Mouse (Mus musculus): ENCODE results near the gene Sf3a2. TPM values are rescaled to one million over a fixed set of nuclear protein-coding genes. Genes with fewer than 3 reads are reported as not detected.
A peak's percentile ranks its signal among the peaks of the same experiment; 100 is the strongest.

Gene Sf3a2
- total RNA-seq (2021), result 10 to 100 TPM; 31.6 to 41.3 TPM
- long read RNA-seq, experiment 1, transcript Sf3a2-203 (9 exons, 2,213 nt), result major isoform, 28 of 36 reads
- long read RNA-seq, experiment 1, partial matches to known transcripts, result 1 of 36 reads
- long read RNA-seq, experiment 1, other reads (novel, unspliced or antisense), result 4 of 36 reads
- long read RNA-seq, experiment 2, transcript Sf3a2-203 (9 exons, 2,213 nt), result major isoform, 28 of 38 reads
- long read RNA-seq, experiment 2, partial matches to known transcripts, result 2 of 38 reads
- long read RNA-seq, experiment 2, other reads (novel, unspliced or antisense), result 7 of 38 reads

DNA sequence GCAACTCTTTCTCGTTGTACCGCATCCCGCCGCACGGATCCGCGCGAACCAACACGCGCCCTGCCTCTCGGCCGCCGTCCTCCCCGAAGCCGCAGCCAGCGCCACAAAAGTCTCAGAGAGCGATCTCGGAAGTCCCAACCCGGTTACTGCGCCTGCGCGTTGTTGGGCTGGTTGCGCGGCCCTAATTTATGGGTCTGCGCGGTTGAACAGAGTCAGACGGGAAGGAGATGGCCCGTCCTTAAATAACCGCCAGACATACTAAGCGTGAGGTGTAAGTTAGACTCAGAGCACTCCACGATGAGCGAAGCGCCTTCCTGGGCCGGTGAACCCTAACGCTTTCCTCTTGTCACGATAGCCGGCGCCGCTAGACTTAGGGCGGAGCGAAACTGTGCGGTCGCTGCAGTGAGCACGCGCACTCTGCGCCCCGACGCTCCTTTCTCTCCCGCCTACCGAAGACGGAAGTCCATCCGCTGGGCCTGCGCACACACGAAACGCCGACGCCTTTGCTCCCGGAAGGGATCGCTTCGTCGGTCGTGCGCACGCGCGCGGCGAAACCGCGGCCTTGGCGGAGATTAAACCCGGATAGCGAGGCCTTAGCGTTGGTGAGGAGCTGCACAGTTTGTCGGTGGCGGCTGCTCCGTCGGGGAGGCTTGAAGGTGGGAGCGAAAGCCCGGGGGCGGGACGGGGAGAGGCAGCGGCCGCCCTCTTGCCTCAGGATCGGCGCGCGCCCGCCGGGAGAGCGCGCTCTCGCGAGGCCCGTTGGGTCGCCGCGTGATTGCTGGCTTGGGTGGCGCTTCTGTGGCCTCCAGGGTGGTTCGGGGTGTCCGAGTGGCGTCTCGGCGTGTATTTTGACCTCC lies at the start of gene Sf3a2, which contains the start of gene Plekhj1:
TSS of gene Sf3a2 (plus strand) at position 49 of the 857 bp plus-strand sequence.
TSS of gene Plekhj1 (minus strand) at position 477 of the 857 bp plus-strand sequence.
- DNase-seq, result peak; percentile 96

DNA sequence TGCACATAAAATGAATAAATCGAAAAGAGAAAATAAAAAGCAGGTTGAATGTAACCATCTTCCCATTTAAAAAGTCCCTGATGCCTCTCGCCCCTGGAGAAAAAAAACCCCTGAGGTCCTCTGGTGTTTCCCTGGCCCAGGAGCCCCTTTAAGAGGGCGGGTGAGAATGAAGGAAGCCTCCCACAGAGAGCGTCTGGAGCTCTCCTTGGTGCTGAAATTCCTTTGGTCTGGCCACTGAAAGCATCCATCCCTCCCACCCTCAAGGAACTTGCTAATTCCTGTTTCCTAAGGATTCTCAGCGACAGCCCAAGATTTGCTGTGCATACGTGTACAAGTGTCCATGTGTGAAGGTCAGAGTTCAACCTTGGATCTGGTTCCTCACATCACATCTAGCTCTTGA lies 49.4 kb upstream of the Sf3a2 start:
- peak; percentile 63 for DNase-seq

DNA sequence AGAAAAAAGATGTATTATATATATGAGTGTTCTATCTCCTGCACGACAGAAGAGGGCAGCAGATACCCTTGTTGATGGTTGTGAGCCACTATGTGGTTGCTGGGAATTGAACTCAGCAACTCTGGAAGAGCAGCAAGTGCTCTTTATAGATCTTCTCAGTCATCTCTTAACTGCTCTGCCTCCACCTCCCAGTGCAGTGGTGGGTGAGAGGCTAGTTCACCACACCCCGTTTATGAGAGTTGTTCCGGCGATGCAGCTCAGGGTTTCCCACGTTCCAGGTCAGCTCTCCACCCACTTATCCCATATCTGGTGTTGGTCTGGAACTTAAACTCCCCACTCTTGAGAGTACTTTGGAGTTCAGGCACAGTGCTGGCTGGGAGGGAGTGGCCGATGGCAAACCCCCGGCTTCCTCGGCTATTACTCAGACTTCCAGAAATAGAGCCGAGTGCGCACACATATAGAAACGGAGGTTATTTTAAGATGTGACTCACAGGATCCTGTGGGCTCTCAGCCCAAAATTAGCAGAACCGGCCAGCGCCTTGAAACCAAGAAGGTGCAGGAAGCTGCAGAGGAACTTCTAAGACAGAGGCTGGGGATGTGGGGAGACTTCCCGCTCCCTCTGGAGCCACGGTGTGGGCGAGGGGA lies 46.7 kb upstream of the Sf3a2 start:
- peak; percentile 56 for DNase-seq

DNA sequence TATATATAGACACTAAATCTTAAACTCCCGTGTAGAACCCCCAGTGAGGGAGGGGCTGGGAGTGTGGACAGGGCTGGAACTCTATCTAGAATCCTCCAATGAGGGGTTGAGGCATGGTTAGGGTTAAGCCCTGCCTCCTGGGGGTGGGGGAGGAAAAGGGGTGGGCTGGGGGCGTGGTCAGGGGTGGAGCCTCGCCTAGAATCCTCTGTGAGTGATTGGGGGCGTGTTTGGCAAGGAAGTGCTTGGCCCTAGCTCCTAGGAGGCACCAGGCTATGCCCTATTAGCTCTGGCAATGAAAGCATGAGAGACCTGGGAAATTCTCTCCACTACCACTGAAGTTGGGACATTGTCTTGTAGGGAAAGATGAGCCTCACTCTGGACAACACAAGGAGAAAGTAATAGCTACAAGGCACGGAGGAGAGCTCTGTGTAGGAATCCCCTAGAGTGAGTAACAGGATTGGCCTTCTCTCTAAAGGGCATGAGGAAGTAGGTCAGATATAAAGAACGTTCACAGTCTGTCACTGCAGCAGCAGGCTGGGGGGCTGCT lies 45.8 kb upstream of the Sf3a2 start:
- peak; percentile 88 for DNase-seq

DNA sequence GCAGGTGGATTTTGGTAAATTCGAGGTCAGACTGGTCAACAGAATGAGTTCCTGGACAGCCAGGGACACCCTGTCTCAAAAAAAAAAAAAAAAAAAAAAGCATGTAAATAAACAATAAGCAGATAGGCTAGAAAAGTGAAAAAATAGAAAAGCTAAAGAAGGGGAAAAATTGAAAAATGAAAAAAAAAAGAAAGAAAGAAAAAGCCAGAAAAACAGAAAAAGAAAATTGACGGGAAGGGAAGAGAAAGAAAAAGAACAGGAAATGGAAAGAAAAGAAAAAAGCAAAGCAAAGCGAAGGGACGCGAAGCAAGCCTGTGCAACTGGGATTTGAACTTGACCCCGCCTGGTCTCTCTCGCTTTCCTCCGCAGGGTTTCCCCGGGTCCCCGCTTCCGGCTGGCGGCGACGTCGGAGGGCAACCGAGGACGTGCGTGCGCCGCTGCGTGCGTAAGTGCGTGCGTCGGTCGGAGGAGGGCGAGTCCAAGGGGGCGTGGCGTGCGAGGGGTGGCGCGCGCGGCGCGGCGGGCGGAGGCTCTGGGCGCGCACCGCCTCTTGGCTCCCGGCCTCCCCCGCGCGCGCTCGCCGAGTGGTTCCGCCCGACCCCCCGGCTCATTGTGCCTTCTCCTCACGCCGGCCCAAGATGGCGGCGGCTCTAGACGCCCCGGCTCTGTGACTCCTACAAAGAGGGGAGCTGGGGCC lies 43.3 kb upstream of the Sf3a2 start, which contains the start of gene Dot1l:
TSS of gene Dot1l (plus strand) at position 613 of the 697 bp plus-strand sequence.
- DNase-seq, result peak; percentile 99

DNA sequence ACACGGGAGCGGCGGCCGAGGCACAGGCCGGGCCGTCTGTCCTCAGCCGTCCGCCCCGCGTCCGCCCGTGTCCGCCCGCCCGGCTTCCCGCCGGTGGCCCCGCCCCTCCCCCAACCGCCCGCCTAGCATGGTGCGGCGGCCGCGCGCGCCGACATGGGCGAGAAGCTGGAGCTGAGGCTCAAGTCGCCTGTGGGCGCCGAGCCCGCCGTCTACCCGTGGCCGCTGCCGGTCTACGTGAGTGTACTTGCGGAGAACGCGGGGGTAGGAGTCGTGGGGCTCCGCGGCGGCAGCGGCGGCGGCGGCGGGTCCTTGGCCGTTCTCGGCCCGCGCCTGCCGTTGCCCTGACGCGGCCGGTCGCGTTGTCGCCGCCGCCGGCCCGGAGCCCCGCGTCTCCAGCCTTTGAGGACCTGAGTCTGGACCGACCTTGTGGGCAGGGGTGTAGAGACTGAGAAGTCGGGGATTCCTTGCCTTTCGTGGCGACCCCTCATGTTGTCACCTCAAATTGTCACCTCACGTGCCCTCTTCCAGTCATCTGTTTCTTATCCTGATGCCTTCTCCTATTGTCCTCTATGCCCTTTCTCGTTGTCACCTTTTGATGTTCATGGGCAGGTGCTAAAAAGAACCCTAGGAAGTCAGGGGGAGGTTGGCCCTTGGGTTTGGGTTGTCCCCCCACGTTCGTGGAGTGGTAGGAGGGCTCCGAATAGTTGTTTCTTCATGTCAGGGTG lies 42.5 kb upstream of the Sf3a2 start:
- DNase-seq, result no peak

DNA sequence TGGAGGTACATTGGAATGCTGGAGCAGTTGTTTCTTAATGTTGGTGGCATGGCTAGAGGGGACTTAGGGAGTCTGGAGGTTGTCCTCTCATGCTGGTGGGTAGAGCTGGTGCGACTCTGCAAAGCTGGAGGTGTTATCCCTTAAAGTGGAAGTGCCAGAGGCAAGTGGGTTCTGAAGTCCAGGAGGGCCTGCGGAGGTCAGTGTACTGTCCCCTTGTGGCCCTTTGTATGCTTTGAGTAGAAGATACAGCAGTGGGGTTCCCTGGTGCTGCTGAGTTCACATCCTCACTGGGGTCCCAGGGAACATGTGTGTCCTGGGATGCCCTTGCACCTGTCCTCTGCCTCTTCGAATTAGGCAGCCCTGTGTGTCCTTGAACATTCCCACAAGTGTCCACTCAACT lies 41.9 kb upstream of the Sf3a2 start:
- DNase-seq, result no peak

DNA sequence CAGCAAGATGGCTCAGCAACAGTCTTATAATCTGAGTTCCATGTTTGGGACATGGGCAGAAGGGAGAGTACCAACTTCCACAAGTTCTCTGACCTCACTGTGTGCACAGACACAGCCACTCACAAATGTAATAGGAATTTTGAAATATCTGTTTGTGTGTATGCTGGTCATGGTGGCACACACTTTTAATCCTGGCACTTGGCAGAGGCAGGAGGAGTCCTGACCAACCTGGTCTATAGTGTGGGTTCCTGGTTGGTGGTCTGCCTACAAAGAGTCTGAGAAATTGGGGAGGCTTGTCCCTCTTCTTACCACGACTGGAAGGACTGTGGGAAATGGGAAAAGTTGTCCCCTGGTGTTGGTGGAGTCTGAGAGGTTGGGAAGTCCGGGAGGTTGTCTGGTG lies 41.5 kb upstream of the Sf3a2 start:
- no peak for DNase-seq

DNA sequence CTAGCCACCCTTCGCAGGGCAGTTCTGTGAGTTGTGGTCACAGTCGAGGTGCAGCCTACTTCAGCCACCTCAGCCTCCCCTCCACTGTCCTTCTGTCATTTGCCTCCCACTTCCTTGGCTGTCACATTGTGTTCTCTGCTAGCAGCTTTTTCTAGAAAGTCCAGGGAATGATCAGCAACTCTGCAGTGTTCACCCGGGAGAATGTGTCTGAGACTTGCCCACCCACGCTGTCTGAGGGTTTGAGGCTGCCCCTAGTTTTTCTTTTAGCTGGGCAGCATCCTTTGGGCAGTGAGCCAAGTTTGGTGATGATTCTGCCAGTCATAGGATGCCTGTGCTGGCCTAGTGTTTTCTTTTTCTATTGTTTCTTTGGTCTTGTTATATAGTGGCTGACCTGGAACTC lies 41.0 kb upstream of the Sf3a2 start:
- no peak for DNase-seq

DNA sequence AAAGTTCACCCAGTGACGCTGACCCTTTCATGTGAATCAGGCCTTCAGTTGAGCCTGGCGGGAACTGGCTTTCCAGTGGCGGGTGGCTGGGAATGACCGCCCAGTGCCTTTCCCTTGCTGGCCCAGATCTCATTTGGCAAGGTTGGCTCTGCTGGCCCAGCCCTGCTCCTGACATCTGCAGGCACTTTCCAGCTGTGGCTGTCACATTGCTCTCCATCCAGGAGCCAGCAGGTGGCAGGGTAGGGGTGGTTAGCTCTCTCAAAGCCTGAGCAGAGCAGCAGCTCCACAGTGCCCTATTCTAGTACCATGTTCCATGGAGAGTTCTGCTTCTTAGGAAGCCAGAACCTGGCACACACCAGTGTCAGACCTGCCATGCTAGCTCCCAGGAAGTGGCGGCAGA lies 40.3 kb upstream of the Sf3a2 start:
- DNase-seq, result peak; percentile 78

DNA sequence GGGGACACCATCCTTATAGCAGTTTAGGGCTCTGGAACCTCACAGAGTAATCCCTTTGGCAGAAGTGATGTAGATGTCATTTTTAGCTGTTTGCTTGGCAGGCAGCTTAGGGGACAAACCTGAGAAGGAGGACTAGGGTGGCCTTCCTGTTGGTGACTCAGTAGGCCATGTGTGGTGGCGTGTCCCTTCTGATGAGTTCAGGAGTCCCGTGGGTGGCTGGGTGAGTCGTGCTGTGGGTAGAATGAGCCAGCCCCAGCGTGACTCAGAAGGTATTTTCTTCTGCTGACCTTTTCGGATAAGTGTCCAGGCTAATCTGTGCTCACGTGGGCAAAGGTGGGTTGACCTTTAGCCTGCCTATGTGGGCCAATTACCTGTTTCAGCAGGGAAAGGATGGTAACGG lies 39.3 kb upstream of the Sf3a2 start:
- DNase-seq, result no peak

DNA sequence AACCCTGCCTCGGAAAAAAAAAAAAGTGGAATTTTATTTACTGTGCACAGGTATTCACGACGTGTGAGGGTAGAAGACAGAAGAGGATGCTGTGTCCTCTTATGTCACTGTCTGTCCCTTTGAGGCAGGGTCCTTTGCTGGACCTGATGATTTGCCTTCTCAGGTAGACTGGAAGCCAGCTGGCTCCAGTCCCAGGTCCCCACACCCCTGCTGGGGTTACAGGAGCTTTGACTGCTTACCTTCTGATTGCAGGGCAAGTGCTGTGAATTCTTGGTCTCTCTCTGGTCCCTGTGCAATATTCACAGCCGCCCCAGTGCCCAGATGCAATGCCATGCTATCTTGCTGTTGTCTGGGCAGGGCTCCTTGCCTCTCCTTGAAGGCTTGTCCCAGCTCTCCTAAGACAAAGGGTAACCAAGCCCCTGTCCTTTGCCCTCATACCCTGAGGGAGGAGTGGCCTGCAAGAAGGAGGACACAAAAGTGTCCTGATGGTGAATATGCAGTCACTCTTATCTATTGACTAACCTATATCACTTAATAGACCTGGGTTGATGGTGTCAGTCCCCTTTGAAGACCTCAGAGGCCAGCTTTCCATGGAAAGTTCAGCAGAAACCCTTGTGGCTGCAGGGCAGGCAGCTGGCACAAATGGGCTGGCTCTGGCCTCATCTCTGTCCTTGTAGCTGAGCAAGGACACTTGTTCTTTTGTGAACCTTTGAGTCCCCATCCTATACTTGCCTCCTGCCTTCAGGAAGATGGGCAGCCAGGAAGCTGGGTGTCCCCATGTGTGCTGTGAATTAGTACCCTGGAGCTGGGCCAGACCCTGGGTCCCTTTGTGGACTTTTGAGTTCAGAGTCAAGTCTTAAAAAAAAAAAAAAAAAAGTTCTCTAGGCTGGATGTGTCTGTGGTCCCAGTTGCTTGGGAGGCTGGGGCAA lies 37.1 kb upstream of the Sf3a2 start:
- DNase-seq, result no peak

DNA sequence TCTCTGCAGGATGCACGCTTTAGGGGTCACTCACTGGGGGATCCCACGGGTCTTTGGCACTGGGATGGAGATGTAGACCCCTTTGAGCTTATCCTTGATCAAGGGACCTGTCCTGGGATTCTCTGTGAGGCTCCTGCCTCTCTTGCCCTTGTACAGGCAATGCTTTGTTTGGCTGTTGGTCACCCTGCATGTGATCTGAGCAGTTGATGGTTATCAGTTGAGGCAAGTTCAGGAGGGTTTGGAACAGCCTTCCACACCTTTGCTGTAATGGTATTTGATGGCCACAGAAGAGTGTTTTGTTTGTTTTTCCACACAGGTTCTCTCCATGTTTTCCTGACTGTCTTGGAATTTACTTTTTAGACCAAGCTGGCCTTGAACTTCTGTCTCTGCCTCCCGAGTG lies 36.2 kb upstream of the Sf3a2 start:
- DNase-seq, result no peak

DNA sequence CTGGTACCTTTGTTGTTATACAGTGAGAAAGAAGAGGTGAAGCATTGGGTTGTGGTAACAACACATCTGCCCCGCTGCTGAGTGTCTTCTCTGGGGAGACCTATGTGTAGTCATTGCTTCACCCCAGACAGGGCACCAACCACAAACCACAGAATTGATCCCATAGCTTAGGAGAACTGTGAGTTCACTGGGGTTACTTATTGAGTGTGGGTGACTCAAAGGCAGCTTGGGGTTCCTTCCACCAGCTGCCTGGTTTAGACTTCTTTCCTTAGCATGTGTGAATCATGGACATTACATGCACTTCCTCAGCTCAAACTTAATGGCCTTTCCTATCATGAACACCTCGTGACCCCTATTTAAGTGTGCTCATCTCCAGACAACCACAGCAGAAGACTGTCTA lies 34.5 kb upstream of the Sf3a2 start:
- no peak for DNase-seq

DNA sequence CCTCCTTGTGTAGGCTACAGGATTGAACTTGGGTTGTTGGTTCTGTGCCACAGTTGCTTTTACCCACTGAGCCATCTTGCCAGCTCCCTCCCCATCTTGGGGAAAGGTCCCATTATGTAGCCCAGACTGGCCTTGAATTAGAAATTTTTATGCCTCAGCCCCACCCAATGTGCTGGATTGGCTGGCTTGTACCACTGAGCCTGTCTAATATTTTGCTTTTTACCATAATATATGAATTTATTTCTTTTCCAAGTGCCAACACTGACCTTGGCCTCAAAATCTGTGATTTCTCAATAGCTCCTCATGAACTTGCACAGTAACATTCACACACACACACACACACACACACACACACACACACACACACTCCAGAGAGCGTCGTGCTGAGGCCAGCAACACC lies 32.3 kb upstream of the Sf3a2 start:
- DNase-seq, result no peak

DNA sequence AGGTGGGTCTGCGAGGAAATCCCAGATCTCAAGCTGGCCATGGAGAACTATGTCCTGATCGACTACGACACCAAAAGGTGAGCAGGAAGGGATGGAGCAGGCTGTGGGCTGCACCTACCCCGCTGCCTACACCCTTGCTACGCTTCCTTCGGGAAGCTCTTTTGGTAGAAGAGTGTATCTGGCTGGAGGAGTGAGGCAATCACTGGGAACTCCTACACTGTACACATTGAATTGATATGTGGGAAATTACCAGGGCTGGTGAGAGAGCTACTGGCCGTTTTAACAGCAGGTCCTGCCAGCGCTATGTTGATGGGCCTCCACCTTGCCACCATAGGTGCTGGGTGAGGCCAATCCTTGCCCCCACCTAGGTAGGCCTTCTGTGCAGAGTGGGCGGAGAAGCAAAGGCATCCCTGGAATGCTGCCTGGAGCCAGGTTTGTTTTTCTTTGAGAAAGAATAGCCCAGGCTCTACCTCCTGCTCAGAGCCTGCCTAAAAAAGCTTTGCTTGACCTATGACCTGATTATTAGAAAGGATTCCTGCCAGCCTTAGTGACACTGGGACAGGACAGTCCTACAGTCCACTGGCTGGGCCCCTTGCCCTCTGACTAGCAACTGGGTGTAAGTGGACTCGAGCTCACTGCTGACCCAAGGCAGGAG lies 31.7 kb upstream of the Sf3a2 start:
- DNase-seq, result no peak

DNA sequence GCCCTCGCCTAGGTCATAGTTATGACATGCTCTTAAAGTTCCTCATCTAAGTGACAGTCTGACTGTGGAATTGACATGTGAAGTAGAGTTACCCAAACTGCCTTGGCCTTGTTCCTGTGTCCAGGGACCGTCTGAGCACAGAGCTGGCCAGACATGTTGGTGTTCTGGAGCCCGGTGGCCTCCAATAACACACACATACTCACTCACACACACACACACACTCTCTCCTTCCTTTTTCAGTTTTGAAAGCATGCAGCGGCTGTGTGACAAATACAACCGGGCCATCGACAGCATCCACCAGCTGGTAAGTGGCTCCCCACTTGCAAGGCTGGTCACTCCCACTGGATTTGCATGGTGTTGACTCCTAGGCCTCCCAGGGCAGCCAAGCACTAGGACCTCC lies 29.6 kb upstream of the Sf3a2 start:
- DNase-seq, result no peak

DNA sequence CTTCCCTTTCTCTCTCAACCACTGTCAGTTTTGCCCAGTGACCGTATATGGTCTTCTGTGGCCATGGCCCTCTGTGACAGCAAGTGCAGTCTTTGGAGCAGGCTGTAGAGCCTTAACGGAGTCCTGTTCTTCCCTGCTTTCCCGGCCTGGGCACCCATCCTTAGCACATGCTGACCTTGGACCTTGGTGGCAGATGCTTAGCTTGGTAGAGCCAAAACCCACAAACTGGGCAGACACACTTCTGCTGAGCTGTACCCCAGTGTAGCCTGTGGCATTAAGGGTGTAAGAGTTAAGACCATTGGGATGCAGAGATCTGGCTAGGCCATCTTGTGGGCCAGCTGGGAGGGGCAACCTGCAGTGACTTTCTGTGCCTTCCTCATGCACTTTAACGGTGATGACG lies 24.2 kb upstream of the Sf3a2 start:
- DNase-seq, result no peak

DNA sequence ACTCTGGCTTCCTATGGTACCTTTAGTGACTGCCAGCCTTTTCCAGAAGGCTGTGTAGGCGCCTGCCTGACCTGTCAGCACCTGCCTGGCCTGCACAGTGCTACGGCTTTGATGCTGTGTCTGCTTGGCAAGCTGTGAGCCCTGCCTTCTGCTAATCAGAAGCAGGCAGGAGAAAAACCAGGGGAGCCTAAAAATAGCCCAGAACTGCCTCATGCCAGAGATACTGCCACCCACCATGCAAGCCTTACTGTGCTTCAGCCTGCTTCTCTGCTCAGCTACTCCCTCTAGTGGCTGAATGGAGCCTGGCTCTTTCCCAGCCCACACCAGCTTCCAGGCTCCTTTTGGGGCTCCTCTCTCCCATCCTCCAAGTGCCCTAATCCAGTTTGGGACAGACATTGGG lies 23.4 kb upstream of the Sf3a2 start:
- peak; percentile 83 for DNase-seq

DNA sequence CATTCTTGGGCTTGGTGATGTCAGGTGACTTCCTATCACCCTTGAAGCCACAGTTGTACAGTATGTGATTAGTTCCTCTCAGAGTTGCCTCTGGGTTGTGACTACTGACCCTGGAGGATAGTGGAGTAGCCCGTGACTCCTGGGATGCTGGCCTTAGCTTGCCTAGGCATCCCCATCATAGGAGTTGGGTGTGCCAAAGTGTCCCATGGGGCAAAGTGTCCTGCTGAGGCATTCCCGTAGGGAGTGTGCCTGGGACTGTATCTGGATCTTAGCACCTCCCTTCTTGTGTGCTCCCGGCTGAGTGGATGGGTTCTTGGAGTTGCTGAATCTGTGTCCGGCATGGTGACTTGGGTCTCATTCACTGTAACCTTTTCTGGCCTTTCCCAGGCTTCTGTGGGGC lies 23.0 kb upstream of the Sf3a2 start:
- DNase-seq, result no peak

Measured in gastrocnemius, postnatal 10 days (tissue).